Mouse (Mus musculus) frontal cortex, postnatal 36 days (tissue): Measurements from ENCODE around the gene 2200002J24Rik.

ENCODE experiments used
- DNase-seq, 2 experiments: peaks; one replicate each; pipeline ENCODE4 v3.0.0; 2022; ENCODE audit warnings: low spot score in 2 of 2

The 2200002J24Rik gene

DNA sequence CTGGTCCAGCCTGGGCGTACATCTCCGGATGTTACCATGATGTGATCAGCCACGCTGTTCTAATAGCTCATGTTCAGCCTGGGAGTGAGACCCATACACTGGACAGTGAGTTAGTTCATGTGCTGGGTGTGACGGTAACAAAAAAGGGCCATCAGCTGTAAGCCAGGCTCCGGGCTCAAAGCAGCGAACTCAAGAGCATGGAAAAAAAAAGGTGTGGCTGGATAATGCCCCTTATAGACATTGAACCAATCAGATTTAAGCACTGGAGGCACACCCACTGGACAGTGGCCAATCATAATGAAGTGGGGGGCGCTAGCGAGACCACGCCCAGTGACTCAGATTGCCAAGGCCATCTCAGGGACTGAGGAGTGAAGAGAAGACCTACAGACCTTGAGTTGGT is at the start of gene 2200002J24Rik:
Gene 2200002J24Rik (plus strand): TSS at position 338 of the 400 bp plus-strand sequence.
- no peak for DNase-seq

DNA sequence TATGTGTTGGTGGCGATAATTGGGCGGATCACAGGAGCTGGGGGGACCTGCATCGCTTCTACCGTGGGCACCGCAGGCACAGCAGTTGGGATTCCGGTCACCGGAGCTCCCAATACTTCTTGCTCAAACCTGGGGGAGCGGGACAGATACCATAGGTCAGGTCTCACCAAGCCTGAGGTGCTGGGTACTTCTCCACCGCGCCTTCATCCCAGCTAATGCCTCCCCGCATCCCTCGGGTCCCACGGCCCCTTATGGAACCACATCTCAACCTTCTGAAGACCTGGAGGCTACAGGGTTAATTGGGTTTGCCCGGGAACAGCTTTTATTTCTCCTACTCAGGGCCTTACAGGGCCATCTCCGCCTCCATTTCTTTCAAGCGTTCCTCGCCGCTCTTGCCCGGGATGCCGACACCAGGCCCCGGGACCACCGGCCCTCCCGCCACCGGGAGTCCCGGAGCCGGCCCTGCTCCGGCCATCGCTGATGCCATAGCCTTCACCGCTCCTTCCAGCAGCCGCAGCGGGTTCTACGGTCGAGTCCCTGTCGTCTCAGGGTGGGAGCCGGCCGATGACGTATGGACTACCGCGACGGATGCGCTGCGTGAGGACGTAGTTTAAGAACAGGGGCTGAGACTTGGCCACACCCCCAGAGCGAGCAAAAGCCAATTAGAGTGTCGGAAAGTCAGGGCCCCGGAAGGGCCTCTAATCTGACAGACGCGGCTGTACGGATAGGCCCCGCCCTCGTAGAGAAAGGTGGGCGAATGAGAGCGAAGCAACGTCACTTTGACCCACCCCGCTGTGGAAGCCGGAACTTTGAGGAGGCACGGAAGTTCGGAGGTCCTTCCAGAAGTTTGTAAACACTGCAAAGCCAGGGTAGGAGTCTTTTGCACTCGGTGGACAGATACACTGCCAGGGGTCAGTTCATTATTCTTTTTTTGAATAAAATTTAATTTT is 48.9 kb upstream of the 2200002J24Rik start, which contains the start of gene Rbm42:
Gene Rbm42 (minus strand): TSS at position 727 of the 950 bp plus-strand sequence.
- peak; percentile 99 for DNase-seq

DNA sequence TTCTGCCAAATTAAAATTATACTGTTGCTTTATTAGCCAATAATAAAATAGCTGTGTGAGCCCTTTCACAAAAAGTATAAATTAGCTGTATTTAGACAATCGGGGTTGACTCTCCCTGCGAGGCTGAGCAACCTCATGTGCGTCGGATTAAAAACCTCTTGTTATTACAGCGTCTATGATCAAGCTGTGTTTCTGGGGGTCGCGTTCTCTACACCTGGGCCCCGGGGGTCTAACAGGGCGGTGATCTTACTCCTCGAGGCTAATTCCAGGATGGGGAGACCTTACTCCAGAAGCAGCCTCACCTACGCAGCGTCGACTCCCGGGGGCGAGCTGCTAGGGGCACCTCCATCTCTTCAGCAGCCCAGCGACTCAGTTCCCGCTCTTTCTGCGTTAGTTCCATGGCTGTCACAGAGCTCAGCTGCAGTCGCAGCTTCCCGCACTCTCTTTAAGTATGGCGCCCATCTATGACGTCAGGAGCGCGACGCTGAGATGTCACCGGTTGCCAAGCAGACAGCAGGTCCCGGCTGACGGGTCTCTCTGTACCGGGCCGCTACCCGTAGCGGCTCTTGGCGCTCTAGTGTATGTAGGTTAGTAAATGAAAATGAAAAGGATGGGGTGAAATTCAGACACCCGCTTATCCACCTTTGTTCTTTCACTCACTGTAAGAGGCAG is 34.1 kb upstream of the 2200002J24Rik start, which contains the start of gene Haus5:
Gene Haus5 (minus strand): TSS at position 466 of the 672 bp plus-strand sequence.
- peak; percentile 90 to 95 for DNase-seq

DNA sequence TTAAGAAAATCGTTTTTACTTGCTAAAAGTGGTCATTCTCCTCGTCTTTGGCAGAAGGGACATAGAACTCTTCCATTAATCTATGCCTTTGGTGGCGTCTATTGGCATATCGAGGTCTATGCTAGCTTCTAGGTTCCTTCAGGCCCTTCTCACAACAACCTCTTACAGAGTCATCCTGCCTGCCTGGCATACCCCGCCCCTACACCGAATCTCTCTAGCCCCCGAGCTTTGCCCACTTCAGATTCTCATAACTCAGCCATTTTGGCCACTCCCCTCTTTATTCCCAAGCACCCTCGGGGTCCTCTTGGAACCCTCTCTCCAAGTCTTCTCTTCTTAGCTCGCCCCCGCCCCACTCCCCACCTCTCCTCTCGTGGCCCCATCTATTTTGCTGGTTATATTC is 33.4 kb upstream of the 2200002J24Rik start:
- DNase-seq: peak in 1 of 2 experiments; percentile 8

DNA sequence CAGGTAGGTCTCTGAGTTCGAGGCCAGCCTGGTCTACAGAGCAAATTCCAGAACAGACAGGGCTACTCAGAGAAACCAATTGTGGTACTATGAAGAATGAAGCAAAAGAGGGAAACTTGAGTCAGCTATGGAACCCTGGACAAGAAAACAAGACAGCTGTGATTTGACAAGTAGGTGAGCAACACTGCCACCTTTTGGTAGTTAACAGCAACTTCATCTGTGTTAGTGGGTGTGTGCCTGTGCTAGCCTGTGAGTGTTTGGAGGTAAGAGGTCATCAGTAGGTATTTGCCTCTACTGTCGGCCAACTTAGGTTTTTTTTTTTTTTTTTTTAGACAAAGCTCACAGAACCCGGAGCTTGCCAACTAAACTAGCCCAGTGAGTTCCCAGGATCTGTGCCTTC is 29.5 kb upstream of the 2200002J24Rik start:
- no peak for DNase-seq

DNA sequence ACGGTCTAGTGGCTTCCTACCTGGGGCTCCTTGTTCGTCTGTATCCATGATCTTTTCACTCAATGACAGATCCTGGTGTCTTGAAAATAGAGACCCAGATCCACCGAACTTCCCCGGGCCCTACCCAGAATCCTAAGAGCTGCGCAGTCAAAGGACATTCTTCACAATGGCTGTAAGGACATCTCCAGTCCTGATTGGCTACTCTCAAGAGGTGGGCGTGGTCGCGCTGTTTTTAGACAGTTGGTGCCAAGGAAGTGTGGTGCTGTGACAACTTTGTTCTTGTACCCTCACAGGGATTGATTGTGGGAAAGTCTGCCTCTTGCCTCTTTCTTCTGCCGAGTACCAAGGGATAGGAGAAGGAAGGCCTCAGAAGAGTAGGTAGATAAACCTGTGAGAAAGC is 27.2 kb upstream of the 2200002J24Rik start, which contains the start of gene Pmis2:
Gene Pmis2 (minus strand): TSS at position 126 of the 400 bp plus-strand sequence.
- DNase-seq: no peak

DNA sequence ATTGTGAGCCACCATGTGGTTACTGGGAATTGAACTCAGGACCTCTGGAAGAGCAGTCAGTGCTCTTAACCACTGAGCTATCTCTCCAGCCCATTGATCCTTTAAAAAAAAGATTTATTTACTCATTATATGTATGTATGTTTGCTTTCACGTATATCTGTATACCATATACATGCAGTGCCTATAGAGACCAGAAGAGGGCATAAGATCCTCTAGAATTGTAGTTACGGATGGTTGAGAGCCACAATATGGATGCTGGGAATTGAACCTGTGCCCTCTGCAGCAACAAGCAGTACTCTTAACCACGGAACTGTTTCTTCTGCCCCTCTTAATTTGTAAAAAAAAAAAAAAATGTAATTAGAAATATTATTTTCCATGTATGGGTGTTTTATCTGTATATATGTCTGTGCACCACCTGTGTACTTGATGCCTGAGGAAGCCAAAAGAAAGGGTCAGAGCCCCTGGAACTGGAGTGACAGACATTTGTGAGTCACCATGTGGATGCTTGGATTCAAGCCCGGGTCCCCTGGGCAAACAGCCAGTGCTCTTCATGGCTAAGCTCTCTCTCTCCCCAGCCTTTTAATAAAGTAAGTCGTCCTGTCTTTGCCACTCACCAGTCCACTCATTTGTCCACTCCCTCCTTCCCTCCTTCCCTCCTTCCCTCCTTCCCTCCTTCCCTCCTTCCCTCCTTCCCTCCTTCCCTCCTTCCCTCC is 20.3 kb upstream of the 2200002J24Rik start:
- no peak for DNase-seq

DNA sequence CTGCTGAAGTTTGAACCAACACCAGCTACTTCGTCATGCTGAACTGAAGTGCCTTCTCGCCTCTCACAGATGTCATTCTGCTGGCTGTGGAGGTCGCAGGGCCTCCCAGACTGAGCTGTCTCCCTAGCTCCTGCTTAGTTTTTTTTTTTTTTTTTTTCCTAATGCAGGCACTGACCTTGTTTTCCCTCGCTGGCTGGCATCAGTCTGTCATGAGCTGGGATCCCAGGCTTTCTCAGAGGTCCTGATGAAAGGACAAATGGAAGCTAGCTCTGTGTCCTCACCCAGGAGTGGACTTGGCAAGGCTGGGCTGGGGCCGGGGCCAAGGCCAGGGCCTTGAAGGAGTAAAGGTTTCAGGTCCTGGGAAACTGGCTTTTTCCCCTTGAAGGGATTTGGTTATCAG is 16.8 kb upstream of the 2200002J24Rik start:
- DNase-seq: no peak

DNA sequence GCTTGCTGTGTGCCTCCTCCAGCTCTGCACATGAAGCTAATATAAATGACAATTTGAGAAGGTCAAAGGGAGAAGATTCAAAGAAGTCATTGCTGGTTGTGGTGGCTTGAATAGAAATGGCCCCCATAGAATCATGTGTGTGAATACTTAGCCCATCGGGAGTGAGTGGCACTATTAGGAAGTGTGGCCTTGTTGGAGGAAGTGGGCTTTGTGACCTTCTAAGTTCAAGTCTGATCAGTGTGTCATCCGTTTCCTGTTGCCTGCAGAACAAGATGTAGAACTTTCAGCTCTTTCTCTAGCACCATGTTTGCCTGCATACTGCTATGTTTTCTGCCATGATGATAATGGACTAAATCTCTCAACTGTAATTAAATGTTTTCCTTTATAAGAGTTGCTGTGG is 15.3 kb upstream of the 2200002J24Rik start:
- DNase-seq: no peak

DNA sequence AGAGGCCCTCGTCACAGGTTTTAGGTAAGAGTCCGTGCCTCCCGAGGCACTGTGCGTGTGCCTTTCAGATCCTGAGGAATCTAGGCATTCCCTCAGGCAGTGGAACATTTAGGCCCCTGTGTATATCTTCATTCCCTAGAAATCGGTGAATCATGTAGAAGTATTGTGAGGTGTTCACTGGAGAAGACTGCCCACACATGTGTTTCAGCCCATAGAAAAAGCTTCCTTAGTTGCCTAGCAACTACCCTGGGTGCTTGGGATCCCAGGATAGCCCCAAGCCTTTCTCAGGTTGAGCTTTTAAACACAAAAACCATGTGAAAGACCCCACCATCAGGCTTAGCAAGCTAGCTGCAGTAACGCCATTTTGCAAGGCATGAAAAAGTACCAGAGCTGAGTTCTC is 10.4 kb upstream of the 2200002J24Rik start:
- peak in 1 of 2 experiments; percentile 19 for DNase-seq

DNA sequence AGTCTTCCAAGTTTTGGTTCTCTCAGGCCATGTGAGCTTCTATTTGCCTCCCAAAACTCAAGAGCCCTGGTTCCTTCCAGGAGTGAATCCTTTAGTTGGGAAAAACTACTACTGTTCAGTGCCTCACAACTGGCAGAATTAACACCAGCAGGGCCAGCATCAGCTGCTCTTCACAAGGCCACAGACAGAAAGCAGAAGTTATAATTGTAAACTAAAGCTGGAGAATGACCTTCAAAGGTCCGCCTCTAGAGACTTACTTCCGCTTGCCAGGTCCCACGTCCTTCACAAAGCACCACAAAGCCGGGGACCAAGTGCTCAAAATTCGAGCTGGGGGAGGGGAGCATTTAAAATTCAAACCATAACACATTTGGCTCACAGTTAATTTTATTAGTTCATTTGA is 625 bp upstream of the 2200002J24Rik start:
- no peak for DNase-seq

DNA sequence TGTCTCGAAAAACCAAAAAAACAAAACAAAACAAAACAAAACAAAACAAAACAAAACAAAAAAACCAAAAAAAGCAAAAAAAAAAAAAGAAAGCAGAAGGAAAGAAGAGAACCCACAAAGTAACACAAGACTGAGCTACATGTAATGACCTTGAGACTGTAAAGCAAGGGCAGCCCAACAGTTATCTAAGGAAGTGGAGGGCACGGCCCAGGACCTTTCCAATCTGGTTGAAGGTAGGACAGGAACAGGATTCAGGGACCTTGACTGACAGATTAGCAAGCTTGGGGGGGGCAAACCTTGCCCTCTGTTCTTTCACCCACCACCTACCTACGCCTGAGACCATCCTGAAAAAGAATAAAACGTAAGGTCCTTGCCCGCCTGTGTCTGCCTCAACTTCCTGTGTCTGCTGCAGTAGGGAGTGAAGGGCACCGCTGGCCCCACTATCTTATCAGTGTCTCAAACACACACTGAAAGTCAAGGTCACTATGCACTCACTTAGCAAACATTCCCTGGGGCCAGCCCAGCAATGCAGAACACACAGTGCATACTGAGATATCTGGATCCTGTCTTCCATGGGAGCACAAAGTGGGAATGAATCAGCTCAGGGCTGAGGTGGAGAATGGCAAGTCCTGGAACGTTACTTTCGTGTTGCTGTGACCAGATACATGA is 7.6 kb downstream of the 2200002J24Rik start:
- DNase-seq: no peak

DNA sequence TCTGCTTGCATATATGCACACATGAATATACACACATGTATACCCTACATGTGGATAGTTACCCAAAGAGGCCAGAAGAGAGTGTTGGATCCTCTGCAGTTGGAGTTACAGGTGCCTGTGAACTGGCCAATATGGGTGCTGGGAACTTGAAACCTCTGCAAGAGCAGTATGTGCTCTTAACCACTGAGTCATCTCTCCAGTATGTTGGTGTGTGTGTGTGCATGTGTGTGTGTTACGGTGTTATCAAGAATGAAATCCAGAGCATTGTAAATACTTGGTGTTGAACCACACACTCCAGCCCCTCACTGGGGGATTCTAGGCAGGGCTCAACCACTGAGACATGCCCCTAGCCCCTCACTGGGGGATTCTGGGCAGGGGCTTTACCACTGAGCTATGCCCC is 8.7 kb downstream of the 2200002J24Rik start:
- no peak for DNase-seq

DNA sequence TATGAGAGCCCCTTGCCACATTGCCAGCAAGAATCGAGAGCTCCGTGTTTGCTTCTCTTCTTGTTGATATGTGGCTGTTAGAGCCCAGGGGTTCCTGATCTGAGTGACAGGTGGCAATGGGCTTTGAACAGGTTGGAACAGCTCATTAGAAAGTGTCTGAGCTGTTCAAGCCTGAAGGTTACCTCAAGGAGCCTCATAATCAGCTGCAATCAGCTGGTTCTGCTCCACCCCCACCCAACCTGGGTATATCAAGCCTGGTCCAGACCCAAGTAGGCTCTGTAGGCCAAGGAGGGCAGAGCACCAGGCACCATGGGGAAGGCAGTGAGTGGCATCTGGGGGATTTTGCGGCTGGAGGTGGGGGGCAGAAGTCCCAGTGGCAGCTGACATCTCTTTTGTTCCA is 13.2 kb downstream of the 2200002J24Rik start, which contains the start of gene Atp4a:
Gene Atp4a (plus strand): TSS at position 268 of the 400 bp plus-strand sequence.
- DNase-seq: no peak

DNA sequence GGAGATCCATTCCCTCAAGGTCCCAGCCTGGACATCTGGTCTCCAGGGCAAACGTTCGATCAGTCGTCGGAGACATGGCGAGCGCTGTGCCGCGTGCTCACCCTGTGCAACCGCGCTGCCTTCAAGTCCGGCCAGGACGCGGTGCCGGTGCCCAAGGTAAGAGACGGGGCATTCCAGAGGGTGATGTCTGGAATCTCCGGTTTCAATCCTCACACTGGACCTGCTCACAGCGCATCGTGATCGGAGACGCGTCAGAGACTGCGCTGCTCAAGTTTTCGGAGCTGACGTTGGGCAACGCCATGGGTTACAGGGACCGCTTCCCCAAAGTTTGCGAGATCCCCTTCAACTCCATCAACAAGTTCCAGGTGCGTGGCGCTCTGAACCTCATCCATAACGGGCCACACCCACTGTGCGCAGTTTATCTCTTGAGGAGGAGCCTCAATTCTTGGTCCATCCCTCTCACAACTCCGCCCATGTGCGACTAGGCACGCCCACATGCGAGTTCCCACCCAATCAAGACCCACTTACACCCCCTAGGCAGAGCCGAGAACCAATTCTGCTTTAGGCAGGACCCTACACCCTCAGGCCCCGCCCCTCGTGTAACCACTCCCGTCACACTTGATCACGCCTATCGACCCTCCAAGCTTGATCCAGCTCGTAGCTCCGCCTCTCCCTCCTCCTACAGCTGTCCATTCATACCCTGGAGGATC is 18.4 kb downstream of the 2200002J24Rik start:
- peak; percentile 33 to 56 for DNase-seq

DNA sequence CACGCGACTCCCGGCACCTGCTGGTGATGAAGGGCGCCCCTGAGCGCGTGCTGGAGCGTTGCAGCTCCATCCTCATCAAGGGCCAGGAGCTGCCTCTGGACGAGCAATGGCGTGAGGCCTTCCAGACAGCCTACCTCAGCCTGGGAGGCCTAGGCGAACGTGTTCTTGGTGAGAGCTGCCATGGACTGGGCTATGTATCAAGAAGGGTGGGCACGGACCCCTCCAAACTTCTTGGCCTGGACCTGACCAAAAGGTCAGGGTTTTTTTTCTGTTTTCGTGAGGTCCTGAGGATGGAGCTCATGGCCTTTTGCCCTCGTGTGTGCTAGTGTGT is 19.0 kb downstream of the 2200002J24Rik start:
- no peak for DNase-seq

DNA sequence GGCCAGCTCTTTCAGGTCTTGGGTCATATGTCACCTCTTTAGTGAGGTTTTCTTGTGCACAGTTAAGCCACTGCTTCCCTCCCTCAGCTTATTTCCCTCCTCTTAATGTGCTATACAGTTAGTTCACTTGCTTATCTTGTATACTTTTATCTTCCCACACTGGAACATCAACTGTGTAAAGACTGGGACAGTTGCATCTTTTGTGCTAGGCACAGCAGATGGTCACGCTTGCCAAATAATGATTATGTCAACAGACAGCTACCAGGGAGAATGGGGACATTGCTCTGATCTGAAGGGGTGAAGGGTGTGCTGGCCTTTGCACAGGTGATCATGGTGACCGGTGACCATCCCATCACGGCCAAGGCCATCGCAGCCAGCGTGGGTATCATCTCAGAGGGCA is 20.9 kb downstream of the 2200002J24Rik start:
- no peak for DNase-seq

DNA sequence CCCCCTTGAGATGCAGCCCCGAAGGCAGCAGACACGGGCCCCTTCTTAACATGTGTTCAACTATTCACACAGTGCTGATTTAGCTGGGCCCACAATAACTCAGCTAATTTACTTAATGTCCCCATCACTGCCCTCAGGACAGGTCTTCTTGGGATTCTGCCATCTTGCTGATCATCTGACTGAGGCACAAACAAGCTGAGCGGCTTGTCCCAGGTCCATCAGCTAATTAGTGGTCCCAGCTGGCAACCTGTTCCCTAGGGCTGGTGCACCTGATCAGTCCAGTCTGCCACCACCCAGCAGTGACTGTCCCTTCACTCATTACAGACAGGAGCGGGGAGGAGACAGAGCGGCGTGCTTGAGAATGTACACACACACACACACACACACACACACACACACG is 22.6 kb downstream of the 2200002J24Rik start:
- DNase-seq: no peak

DNA sequence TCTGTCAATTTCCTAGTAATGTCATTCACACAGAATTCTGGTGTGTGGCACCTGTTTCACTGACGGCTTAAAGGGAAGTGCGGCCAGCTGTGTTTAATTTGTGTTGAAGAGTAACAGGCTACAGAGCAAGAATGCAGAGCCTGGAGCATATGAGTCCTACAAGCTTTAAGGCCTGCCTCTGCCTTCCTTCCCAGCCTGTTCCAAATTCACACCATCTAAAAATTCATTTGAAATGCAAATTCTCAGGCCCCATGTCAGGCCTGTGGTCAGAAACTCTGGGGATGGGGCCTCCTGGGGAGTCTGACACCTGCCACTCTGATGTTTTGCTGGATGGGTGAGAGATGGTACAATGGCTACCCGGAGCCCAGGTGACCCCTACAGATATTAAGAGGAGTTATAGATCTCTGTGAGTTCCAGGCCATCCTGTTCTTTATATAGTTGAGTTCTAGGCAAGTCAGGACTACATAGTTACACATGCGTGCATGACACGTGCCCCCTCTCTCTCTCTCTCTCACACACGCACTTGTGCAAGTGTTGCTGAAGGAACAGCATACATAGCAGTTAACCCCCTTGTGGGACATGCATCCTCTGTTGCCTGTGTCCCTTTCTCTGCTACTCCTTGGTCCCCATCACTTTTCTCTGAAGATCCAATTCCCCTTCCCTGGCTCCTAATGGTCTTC is 24.7 kb downstream of the 2200002J24Rik start:
- DNase-seq: no peak

DNA sequence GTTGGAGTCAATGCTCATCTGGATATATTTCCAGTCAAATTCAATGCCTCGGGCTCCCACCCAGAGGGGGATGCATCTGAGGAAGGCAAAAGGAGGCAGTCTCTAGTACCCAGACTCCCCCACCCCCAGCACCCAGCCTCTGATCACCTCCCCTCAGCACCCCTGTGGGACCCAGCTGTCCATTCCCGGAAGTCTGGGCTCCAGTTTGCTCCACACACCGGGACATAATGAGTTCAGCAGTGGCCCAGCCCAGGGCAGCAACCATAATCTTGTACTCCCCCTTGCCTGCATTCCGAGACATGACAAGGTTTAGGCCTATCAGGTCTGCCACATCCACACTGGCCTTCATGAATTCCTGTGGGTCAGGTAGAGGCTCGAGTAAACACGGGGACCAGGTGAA is 29.5 kb downstream of the 2200002J24Rik start:
- DNase-seq: no peak
